Mouse (Mus musculus): ENCODE measurements around the gene Catsperz.

- no peak for TF ChIP-seq GATA1 (IDR thresholded peaks at IDR 0.05; ENCODE audit: low read length)
- TF ChIP-seq TAL1 (IDR thresholded peaks at IDR 0.05; ENCODE audit: low read length): no peak
Measured at GRCm38 (mm10) chr19:6924461-6925306, 496 bp downstream of the Catsperz start.

Measured in erythroblast, embryonic 14.5 days (primary cell).